Mouse (Mus musculus): ENCODE data around the gene Myo1h.

Gene Myo1h

DNA sequence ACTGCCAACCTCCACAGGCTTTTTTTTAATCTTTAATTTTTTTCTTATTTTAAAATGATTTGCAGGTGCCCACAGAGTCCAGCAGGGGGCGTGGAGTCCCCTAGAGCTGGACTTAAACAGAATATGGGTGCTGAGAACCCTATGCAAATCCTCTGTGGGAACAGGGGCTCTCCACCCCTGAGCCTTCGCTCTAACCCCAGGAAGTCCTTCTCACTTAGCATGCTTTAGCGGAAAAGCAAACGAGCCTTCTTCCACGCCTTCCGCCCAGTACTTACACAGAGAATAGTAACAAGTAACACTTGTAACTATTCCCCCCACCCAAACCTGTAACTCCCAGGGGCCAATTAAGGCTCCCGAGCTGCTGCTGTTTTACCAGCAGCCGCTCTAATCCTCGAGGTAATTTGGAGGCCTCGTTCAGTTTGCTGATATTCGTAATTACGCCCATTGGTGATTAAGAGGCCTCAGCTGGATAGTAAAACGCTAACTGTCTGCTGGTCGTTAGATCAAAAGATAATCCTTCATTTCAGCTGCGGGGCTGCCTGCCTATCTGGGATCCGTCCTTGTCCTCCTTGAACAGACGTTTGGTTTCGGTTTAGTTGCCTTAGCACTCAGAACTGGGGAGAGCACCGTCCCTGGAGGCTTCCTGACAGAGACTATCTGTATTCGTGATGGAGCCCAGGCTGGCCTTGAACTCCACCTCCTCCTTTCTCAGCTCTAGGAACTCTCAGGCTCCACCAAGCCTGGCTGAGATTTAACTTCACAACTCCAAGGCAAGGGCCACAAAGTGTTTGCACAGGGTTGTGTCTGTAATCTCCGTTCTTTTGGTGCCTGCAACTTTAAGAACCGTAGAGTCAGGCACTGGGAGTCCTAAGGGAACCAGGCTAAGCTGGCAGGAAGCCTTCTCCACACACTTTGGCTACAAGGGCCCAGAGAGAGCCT is 8.0 kb downstream of the Myo1h start:
- no peak for DNase-seq (ENCODE audit: low read depth, low spot score)

DNA sequence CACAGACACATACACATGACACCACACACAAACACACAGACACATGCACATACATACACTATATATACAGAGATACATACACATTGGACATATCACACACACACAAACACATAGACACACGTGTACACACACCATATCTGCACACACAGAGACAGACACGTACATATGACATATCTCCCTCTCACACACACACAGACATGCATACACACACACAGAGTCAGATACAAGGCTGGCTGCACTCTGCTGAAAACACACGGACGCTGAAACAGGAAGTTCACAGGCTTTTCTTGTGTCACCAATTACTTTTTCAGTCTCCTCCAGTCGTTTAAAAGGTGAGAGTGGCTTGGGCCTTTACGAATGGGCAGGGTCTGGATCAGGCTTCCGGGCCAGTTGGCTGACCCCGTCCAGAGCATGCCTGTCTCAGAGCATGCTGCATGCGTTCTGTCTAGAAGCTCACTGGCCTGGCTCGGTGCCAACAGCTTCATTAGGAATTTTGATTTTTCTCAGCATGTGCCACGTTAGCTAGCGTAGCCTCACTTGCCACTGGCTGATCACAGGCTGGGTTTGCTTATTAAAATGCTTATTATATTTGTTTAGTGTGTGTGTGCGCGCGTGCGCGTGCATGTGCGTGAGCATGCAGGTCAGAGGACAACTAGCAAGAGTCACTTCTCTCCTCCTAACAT is 9.4 kb downstream of the Myo1h start:
- DNase-seq (ENCODE audit: low read depth, low spot score), result no peak

DNA sequence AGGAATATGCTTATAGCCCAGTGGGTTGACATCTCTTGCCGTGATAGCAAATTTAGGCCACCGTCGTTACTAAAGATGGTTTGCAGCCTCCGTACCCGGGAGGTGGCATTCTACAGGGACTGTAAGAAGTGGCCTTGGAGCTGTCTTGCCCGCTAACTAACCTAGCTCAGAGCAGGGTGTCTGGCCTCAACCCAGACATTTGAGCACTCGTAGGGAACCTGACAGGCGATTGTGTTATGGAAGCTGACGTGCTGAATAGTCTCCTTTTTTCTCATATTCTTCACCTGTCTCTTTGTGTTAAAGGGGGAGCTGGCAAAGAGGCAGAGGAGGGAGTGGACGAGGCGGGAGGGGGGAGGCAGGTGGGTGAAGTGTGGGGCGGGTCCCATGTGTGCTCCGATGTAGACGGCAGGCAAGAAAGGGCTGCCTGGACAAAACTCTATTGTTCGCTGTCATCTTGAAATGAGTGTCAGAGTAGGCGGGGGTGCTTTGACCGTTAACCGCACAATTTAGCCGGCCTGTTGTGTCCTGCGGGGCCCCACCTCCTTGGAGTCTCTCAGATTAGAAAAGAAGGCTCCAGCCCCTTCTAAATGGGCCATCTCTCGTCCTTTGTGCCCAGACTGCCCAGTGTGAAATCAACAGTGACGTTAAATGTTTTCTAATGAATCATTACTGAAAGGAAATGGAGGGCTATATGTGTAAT is 10.3 kb downstream of the Myo1h start:
- DNase-seq (ENCODE audit: low read depth, low spot score), result no peak

DNA sequence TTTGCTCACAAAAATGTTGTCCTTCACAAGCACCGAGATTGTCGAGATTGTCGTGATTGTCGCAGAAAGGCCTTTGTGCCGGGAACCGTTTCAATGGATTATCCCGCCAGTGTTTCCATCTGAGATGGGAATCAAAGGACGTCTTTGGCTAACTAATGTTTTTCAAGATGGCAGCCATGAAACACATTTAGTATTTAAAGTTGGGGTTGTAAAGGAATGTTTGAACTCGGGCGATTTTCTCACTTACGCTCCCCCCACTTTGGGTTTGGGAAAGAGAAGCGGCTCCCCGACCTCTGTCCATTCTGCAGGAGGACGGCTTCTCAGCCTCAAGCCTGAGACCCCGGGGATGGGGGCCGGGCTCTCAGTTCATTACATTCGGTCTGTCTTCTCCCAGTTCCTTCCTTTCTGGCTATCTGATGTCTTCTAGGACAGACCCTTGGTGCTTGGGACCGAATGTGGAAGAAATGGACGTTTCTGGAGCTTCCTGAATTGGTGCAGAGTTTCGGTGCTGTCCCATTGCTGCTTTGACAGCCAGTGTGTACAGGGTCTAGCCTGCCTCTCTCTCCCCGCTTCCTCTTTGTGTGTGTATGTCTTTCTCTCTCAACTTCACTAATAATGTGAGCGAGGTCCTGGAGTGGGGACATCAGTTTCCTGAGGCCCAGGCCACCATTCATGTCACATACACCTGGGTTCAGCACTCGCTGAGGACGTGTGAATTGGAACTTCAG is 11.1 kb downstream of the Myo1h start:
- no peak for DNase-seq (ENCODE audit: low read depth, low spot score)

DNA sequence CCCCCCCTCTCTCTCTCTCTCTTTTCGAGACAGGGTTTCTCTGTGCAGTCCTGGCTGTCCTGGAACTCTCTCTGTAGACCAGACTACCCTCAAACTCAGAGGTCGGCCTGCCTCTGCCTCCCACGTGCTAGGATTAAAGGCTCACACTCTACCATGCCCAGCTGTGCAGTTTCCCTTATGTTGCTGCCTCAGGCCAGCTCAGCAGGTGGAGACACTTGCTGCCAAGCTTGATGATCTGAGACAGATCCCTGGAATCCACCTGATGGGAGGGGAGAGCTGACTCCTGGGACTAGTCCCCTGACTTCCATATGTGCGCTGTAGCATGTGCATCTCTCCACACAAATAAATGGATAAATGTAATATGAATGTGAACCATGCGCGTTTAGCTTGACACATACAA is 14.2 kb downstream of the Myo1h start:
- no peak for DNase-seq (ENCODE audit: low read depth, low spot score)

DNA sequence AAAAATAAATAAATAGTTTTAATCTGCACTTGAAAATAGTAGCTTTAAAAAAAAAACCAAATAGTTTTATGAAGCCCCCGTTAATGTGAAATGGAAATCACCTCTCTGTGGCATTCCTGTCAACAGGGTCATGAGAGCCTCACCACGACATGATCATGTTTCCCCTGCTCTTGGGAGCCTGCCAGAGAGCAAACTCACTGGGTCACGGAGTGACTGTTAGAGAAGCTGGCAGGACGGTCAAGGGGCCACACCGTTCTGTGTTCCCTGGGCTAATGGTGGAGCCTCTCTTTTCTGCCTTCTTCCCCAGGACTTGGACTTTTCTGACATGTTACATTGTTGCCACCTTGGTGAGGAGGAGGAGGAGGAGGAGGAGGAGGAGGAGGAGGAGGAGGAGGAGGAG is 17.5 kb downstream of the Myo1h start:
- DNase-seq (ENCODE audit: low read depth, low spot score), result no peak

DNA sequence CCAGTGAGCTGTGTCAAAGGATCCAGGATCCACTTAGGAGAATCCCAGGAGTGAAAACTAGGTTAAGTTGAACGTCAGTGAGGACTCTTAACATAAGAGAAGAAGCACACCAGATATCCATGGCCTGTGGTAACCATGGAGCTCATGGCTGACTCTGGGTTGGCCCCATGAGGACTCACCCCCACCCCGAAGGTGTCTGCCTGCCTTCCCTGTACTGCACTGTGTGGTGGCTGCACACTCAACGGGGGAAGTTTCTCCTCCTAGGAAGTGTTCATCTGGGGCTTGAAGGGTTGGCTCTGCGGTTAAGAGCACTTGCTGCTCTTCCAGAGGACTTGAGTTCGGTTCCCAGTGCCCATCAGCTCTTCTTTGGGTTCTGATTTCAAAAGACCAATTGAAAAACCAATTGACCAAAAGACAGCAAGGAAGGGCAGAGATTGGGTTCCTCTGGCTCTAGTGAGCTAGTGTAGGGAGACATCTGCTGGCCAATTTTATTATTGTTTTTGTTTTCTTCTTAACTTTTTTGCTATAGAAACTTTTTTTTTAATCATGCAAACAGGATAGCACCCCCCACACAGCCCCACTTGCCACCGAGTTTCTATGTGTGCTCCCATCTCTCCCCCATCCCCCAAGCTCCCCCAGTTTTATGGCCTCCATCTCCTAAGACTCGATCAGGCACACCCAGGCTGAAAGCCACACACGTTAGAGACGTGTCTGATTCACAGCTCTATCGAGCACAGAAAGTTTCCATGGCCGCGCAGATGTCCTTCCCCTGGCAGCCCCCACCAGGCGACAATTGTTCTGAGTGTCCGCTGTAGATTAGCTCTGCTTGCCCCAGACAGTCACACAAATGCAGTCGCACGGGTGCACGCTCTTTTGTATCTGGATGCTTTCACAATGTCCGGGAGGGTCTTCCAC is 20.1 kb downstream of the Myo1h start:
- no peak for DNase-seq (ENCODE audit: low read depth, low spot score)

DNA sequence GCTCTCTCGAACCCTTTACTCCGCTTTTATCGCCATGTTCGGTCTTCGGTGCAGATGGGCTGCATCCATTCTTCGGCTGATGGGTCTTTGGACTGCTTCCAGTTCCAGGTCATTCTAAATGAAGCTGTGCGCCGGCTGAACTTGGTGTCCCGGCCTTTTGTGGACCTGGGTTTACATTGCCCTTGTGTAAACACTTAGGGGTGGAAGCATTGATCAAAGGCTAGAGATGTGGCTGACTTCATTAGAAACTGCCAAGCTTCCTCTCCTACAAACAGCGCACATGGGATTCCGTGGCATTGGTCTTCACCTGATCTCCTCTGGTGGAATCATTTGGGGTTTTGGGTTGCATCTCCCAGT is 20.7 kb downstream of the Myo1h start:
- DNase-seq (ENCODE audit: low read depth, low spot score), result no peak

DNA sequence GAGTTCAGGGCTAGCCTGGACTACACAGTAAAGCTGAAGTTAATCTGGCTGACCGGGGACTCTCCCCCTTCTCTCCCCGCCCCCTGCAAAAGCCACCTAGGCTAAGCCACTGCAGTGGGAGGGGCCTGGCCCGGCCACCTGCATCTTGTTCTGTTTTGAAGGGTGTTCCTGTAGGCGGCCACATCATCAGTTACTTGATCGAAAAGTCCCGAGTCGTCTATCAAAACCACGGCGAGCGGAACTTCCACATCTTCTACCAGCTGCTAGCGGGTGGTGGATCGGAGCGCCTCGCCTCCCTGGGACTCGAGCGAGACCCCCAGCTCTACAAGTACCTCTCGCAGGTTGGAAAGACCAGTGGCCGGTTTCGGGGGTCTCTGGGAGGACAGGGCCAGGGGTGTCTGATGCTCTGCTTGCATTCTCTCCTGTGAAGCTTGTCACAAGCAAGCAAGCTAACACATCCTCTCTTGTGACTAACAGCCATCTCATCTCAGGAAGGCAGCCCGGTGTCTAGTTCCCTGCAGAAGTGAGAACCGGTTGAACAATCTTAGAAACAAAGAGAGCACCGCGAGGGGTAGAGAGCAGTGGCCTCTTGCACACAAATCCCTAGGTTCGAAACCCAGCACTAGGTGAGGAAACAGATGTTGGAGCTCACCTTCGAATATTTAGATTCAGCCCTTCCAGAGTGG is 34.3 kb downstream of the Myo1h start:
- no peak for DNase-seq (ENCODE audit: low read depth, low spot score)

DNA sequence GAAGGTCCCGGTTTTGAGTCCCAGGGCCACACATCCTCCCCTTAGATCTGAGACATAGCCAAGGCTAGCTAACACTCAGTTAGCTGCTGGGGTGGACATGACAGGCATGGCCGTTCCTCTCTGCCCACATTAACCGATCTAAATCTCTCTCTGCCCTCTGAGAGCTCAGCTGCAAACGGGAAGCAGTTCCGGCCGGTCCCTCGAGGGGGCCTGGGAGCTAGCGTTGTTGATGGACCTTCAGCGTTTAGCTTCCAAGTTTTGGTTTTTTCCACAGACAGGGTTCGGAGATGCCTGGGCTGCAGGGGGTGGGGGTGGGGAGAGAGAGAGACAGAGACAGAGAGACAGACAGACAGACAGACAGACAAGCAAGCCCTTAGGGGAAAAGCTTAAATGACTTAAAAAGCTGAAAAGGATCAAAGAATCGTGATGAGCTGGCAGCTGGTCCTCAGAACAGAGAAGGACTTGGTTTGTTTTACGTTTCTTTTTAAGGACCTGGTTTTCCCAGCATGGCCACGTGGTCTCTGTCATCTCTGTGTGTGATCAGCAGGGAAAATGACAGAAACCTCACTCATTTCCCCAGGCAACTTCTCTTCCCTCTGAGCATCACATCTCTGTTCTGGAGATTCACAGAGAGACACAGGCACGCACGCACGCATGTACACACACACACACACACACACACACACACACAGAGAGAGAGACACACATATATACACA is 35.0 kb downstream of the Myo1h start:
- DNase-seq (ENCODE audit: low read depth, low spot score), result no peak

DNA sequence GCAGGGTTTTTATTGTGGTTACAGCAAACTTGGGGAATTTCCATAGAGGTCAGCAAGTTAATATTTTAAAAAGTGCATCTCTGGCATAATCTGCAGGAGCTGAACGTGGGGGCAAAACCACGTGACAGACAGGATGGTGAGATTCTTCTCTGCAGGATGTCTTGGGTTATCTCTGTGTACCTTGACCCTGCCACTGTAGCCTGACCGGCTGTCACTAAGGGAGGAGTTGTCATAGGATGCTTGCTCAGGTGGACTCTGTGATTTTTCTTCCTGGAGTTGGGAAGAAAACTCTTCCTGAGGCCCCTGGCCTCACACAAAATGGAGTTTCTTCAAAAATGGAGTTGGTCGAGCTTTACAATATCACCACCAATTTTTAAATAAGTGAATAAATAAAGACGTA is 54.0 kb downstream of the Myo1h start:
- DNase-seq (ENCODE audit: low read depth, low spot score), result no peak

DNA sequence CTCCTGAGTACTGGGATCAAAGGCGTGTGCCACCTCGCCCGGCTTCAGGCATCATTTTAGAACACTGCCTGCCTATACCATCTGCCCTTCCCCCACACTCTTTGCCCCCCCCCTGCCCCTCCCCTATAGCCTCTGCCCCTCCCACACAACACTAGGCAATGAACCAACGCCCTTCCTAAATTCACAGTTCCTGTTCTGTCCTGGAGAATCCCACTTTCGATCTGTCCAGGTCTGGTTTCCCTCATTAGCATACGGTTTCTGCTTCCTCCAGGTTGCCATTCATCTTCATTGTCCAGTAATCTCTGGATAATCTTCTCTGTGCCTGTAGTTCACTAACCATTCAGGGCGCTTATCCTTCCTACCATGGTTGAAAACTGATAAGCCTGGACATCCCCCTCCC is 54.6 kb downstream of the Myo1h start:
- no peak for DNase-seq (ENCODE audit: low read depth, low spot score)

DNA sequence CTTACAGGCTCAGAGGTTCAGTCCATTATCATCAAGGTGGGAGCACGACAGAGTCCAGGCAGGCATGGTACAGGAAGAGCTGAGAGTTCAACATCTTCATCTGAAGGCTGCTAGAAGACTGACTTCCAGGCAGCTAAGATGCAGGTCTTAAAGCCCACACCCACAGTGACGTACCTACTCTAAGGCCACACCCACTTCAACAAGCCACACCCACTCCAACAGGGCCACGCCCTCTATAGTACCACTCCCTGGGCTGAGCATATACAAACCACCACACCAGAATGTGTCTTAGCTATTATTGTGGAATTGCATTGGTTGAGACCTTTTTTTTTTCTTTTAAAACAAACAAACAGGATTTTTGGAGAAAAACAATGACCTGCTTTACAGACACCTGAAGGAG is 56.6 kb downstream of the Myo1h start:
- DNase-seq (ENCODE audit: low read depth, low spot score), result no peak

DNA sequence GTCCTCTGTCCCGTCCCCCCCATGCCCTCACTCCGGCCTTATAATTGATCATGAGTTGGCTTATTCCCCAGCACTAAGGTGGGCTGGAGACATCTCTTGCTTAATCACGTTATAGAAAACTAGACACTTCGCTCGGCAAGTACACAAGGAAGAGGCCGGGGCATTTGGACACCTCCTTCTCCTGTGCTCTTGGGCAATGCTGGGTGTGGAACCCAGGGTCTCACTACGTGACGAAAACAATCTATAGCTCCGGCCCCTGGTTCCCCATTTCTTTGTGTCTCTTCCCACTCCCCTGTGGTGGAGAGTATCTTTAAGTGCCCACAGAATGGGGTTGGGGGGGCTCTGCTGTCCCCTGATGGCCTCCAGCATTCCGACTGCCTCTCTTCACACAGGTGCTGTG is 58.0 kb downstream of the Myo1h start:
- DNase-seq (ENCODE audit: low read depth, low spot score), result no peak

DNA sequence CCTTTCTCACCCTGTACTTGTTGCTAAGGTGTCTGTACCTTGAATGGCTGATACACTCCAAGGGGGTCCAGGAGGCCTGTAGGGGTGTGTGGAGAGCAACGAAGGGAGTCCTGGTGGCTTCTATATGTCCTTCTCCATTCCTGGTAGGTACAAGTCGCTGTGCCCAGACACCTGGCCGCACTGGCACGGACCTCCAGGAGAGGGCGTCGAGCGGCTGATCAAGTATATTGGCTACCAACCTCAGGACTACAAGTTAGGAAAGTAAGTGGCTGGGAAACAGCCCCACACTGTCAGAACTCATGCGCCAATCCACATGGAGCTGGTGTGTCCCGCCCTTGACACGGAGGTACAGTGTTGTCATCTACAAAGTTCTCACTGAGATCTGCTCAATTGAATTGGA is 62.5 kb downstream of the Myo1h start:
- no peak for DNase-seq (ENCODE audit: low read depth, low spot score)

DNA sequence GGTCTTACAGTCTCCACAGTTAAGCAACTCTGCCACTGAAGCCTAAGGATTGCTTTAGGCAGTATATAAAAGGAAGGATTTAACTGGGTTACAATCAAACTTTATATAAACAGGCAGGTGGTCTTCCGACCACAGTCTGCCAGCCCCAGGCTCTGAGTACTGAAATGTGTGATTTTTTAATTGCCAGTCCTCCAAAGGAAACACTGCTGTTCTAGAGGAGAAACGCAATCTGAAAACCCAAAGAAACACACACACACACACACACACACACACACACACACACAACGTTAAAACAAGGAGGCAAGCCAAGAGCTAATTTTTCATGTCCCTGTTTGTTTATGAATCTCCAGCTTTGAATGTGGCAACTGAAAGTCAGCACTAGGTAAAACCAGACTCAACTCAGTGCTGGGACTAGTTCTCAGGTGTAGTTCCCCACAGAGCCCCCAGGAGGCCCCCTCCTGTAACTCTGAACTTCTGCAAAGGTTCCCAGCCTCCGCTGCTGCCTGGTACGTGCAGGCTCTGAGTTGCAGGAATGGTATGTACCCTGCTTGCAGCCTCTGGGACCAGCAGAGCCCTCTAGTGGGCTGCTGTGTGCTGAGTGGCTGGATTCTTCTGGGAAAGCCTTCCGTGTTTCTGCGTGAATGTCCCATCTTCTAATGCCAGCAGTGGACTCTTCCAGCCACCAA is 67.4 kb downstream of the Myo1h start:
- DNase-seq (ENCODE audit: low read depth, low spot score), result no peak

DNA sequence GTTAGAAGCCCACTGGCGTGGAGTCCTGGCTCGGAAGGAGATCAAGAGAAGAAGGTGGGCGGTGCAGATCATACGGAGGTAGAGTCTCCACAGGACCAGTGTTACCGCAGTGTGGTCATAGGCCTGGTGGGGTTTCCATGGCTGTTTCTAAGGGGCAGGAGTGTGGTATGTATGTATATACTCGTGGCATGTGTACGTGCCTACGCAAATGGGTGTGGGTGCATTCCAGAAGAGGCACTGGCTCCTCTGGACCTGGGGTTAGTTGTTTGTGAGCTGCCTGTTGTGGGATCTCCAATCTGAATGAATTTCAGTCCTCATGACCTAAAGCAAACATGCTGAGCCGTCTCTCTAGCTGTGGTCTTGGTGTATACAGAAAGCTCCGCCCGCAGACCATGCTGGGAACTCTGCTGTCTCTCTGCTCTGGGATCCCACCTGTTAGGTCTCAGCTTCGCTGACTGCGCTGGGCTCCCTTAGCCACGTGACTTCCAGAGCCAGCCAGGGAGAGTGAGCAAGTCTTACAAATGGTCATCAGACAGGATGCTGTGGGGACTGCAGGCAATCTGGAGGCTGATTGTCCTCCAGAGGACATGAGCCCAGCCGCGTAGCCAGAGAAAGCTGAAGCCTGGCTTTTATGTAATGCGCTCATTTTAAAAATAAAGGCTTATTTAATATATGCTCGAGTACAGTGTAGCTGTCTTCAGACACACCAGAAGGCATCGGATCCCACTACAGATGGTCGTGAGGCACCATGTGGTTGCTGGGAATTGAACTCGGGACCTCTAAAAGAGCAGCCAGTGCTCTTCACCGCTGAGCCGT is 68.2 kb downstream of the Myo1h start:
- DNase-seq (ENCODE audit: low read depth, low spot score), result no peak

DNA sequence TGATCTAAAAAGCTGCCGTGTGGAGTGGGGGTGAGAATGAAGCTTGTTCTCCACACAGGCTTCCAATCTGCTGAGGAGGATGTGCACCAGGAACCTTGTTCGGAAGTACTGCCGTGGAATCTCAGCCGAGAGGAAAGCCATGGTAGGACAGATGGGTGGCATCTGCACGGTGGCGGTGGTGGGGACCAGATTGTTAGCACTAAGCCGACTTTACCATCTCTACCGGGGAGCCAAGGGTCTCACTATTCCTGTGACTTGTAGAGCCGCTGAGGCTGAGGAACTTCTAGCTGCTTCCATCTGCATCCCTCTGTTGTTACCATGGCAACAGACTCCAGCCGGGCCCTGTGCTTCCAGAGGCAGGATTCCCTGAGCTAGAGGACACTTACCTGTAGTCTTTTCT is 69.9 kb downstream of the Myo1h start:
- DNase-seq (ENCODE audit: low read depth, low spot score), result no peak

Measured in retina, adult 2 months (tissue).